Mouse (Mus musculus): Measurements from ENCODE around the gene Prune2.

DNA sequence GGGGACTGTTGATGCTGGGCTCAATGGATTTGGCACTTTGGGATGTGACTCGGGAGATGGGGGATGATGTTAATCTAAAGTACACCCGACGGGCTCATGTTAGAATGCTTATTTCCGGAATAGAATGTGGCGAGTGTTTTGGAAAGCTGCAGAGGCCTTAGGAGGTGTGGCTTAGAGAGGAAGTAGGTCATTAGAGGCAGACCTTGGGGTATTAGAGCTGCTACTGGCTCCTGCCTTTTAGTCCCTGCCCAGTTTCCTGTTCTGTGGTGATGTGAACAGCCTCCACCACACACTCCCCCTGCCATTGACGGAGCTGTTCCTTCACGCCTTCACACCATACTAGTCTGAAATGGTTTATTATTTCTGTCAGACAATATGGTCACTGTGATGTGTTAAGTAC lies 196.5 kb downstream of the Prune2 start:
- TF ChIP-seq POLR2A (IDR thresholded peaks at IDR 0.05; ENCODE audit: insufficient read depth, low read depth, low read length): no peak
- TF ChIP-seq CTCF (IDR thresholded peaks at IDR 0.05): no peak
